Mouse (Mus musculus) heart, embryonic 15.5 days (tissue): Measurements from ENCODE around the gene Samd3. TPM values are rescaled to one million over a fixed set of nuclear protein-coding genes. Genes with fewer than 3 reads are reported as not detected.

Experiments
- ATAC-seq: fragments of 200-750 bp; cut with Nextera tagmentation; replicated peaks from 2 replicates; pipeline ENCODE4 v1.8.0; 2017; ENCODE audit warnings: low read depth, moderate TSS enrichment; ENCODE audit not compliant: insufficient number of reproducible peaks, insufficient read depth, low FRiP score
- H3K27ac ChIP-seq: fragments of 300-500 bp; sonication (generic); 2 replicates; pipeline ENCODE4 v1.5.1; 2015; ENCODE audit warnings: mild to moderate bottlenecking, inconsistent platforms
- H3K27me3 ChIP-seq: fragments of 300-500 bp; sonication (generic); 2 replicates; pipeline ENCODE4 v1.6.1; 2015; ENCODE audit warnings: inconsistent platforms
- H3K36me3 ChIP-seq: fragments of 300-500 bp; sonication (generic); 2 replicates; pipeline ENCODE4 v1.6.1; 2015; ENCODE audit warnings: mild to moderate bottlenecking, inconsistent platforms
- H3K4me1 ChIP-seq: fragments of 300-500 bp; sonication (generic); replicated peaks from 2 replicates; pipeline ENCODE4 v1.6.1; 2015; ENCODE audit warnings: inconsistent platforms
- H3K4me2 ChIP-seq: fragments of 300-500 bp; sonication (generic); 2 replicates; pipeline ENCODE4 v1.6.1; 2015; ENCODE audit warnings: inconsistent platforms, mild to moderate bottlenecking, moderate library complexity
- H3K4me3 ChIP-seq: fragments of 300-500 bp; sonication (generic); 2 replicates; pipeline ENCODE4 v1.5.1; 2015; ENCODE audit warnings: mild to moderate bottlenecking, inconsistent platforms
- H3K9ac ChIP-seq: fragments of 300-500 bp; sonication (generic); 2 replicates; pipeline ENCODE4 v1.6.1; 2015; ENCODE audit warnings: mild to moderate bottlenecking, inconsistent platforms
- H3K9me3 ChIP-seq: fragments of 300-500 bp; sonication (generic); replicated peaks from 2 replicates; pipeline ENCODE4 v1.6.1; 2016; ENCODE audit warnings: inconsistent platforms
- WGBS: fragments of 180-500 bp; shearing (Covaris S2); methylation state at CpG from one replicate; pipeline ENCODE4 v1.1.7; 2015; ENCODE audit warnings: mixed read lengths; 5-methylcytosine and 5-hydroxymethylcytosine counted together
- polyA plus RNA-seq: library from polyadenylated mRNA; unstranded; fragments of >200 nt; fragmentation: Nextera tagmentation; extraction: Ambion mirVana; gene quantifications from 2 replicates; pipeline ENCODE4 v1.2.1, GENCODE M21; 2015

Gene Samd3
- polyA plus RNA-seq, 1 experiment from 2014 or later, result not detected

DNA sequence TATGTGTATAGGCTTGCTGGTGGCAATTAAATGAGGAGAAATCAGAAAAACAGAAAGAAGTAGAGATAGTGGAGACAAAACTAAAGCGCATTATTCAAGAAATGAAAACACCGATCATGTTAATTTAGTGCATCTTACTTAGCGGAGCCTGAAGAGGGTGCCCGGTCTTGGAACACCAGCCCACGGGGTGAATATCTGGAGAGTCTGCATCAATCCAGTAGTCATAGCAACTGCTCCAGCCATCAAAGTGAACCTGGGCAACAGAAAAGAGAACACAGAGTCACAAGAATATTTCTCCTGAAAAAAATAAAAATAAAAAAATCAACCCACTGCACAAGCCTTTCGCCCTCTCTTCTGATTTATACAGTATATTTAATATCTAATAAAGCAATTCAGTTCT, 74.0 kb downstream of the Samd3 start:
- no peak for ATAC-seq
- Histone ChIP-seq H3K4me3 (no peak overlapping the region), H3K4me1 (no peaks in the 10 kb centered on the region), H3K27ac (no peak overlapping the region), H3K9me3 (no peaks in the 10 kb centered on the region), H3K9ac (no peak overlapping the region), H3K36me3 (peaks cover 12% of the 10 kb centered on the region), H3K27me3 (no peaks in the 10 kb centered on the region), H3K4me2 (no peak overlapping the region)
- 94% methylated on average over 6 of the region's 6 CpGs for WGBS

DNA sequence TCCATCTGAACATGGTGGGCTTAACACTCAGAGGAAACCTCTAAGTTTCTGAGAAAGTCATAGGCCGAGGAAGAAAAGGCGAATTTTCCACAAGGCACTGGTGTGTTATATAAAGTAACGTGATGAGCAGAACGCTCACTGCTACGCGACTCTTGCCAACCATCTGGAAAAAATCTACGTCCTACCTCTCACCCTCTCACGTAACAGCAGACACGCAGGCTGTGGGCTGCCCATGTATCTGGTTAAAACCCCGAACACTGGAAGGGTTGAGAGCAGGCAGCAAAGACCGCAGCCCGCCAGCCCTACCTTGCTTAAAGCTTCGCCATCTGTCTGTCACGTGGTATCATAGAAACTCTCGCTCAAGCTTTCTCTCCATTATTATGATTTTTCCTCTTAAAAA, 84.8 kb downstream of the Samd3 start:
- H3K9ac ChIP-seq, result no peak overlapping the region
- H3K27ac ChIP-seq, result no peak overlapping the region
- H3K4me3 ChIP-seq, result no peak overlapping the region
- H3K27me3 ChIP-seq, result no peaks in the 10 kb centered on the region
- H3K36me3 ChIP-seq, result peaks cover 35% of the 10 kb centered on the region
- no peak overlapping the region for H3K4me2 ChIP-seq
- no peaks in the 10 kb centered on the region for H3K4me1 ChIP-seq
- 89% methylated on average over 15 of the region's 15 CpGs for WGBS
- no peak for ATAC-seq
- no peaks in the 10 kb centered on the region for H3K9me3 ChIP-seq

GRCm38 (mm10) chr10:26320679-26321078, 91.2 kb downstream of the Samd3 start:
- Histone ChIP-seq H3K4me2 (no peak overlapping the region), H3K4me1 (no peaks in the 10 kb centered on the region), H3K4me3 (no peak overlapping the region), H3K27me3 (no peaks in the 10 kb centered on the region), H3K9me3 (no peaks in the 10 kb centered on the region), H3K36me3 (0 out of 2 replicates have a peak, but pooled peaks cover 4% of the 10 kb centered on the region), H3K9ac (no peak overlapping the region), H3K27ac (no peak overlapping the region)
- ATAC-seq, result no peak
- WGBS, result 63% methylated on average over 4 of the region's 4 CpGs

Other genes with a start within 250 kb of the Samd3 start
- 0.39 TPM in 1 of 2 replicates, not detected in the other for gene Gm9767, start 151.5 kb upstream of the Samd3 start, polyA plus RNA-seq
- gene Tmem200a, start 150.7 kb upstream of the Samd3 start, polyA plus RNA-seq, result 0.40 and 1.2 TPM in 2 replicates
- 7.4 and 8.3 TPM in 2 replicates for gene L3mbtl3, start 146.3 kb downstream of the Samd3 start, polyA plus RNA-seq